Mouse (Mus musculus): ENCODE data around the gene Mark2. TPM values are rescaled to one million over a fixed set of nuclear protein-coding genes. Genes with fewer than 3 reads are reported as not detected.
A peak's percentile ranks its signal among the peaks of the same experiment; 100 is the strongest.
"Not testable (repeated sequence)": the region's sequence is repeated elsewhere in the genome, so short reads cannot be mapped to it uniquely, and the experiment has no call there.

Mark2 gene
- polyA plus RNA-seq, 1 experiment from 2014 or later = 39.6 TPM

DNA sequence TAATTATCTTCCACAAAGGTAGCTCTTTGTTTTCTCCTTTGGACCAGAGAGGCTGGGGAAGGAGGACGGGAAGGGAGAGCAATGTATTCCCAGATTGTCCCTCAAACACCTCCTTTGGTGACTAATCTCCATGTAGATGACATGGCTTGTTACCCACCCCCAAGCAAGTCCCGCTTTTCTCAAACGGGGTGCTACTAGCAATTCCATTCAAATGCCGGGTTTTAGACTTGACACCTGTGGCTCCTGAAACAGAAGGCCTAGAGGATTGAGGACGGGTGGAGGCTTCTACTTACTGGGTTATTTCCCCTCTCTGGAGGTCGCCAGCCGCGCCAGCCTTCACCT is 40.2 kb upstream of the Mark2 start:
- 8% methylated on average over 8 of the region's 8 CpGs for WGBS
- peak overlapping the region; percentile 78 for H3K27ac ChIP-seq (ENCODE audit: low read depth, low read length)
- no peak for TF ChIP-seq CTCF (IDR thresholded peaks at IDR 0.05; ENCODE audit: low read depth)
- no peak for ATAC-seq
- peak overlapping the region; percentile 94 for H3K9ac ChIP-seq (ENCODE audit: low read depth, low read length)
- no peaks in the 10 kb centered on the region for H3K9me3 ChIP-seq (ENCODE audit: control insufficient read depth)
- peak overlapping the region; percentile 75 for H3K4me3 ChIP-seq (ENCODE audit: low read depth, low read length)
- no peaks in the 10 kb centered on the region; the same call in 1 of the 2 replicates for H3K4me1 ChIP-seq (replicated peaks; ENCODE audit: control insufficient read depth, insufficient read depth, low read length)
- H3K36me3 ChIP-seq (ENCODE audit: control insufficient read depth, insufficient read depth) = no peaks in the 10 kb centered on the region
- no peaks in the 10 kb centered on the region for H3K27me3 ChIP-seq (replicated peaks; ENCODE audit: control insufficient read depth, insufficient read depth, low read length)
- H3K4me2 ChIP-seq (replicated peaks; ENCODE audit: low read depth) = peak overlapping the region; percentile 73

DNA sequence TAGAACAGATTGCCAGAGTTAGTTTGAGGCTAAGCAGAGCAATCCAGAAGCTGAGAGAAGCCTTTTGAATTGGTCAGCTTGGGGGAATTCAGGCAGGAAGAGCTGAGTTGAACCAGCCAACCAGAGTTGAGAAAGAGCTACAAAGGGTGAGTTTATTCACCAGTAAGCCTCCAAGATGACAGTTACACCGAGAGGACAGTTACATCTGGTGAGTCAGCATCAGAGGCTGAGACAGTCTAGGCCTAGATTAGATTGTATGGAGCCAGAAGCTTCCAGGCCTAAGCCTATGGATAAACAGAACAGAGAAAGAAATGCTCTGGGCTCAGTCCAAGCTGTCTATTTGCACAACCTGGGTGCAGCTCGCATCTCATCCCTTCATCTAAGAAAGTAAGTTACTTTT is 36.0 kb upstream of the Mark2 start:
- 65% methylated on average over 2 of the region's 2 CpGs for WGBS
- H3K9me3 ChIP-seq (ENCODE audit: control insufficient read depth) = no peaks in the 10 kb centered on the region
- H3K27ac ChIP-seq (ENCODE audit: low read depth, low read length) = no peak overlapping the region
- H3K36me3 ChIP-seq (ENCODE audit: control insufficient read depth, insufficient read depth) = peaks cover 28% of the 10 kb centered on the region
- no peak overlapping the region for H3K4me3 ChIP-seq (ENCODE audit: low read depth, low read length)
- no peaks in the 10 kb centered on the region for H3K27me3 ChIP-seq (replicated peaks; ENCODE audit: control insufficient read depth, insufficient read depth, low read length)
- no peak for ATAC-seq
- no peak overlapping the region for H3K9ac ChIP-seq (ENCODE audit: low read depth, low read length)
- no peaks in the 10 kb centered on the region; the same call in 1 of the 2 replicates for H3K4me1 ChIP-seq (replicated peaks; ENCODE audit: control insufficient read depth, insufficient read depth, low read length)
- no peak for TF ChIP-seq CTCF (IDR thresholded peaks at IDR 0.05; ENCODE audit: low read depth)
- no peak overlapping the region for H3K4me2 ChIP-seq (replicated peaks; ENCODE audit: low read depth)

DNA sequence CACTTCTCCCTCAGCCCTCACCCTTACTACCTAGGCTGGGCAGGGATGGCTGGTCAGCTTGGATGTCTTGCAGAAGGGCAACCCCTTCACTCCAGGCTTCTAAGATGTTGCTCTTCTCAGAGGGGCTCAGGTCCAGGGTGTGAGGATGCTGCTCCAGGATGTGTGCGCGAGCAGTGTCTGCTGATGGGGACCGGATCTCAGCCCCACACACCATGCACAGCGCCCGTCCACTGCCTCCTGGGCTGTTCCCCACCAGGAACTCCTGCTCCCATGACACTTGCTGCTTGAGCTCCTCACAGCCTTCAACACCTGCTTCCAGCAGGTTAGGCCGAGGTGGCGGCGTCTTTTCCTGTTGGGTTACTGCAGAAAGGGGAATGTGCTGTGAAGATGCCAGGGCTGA is 32.8 kb upstream of the Mark2 start:
- Histone ChIP-seq H3K4me3 (ENCODE audit: low read depth, low read length) (no peak overlapping the region), H3K4me1 (replicated peaks; ENCODE audit: control insufficient read depth, insufficient read depth, low read length) (no peaks in the 10 kb centered on the region), H3K9ac (ENCODE audit: low read depth, low read length) (no peak overlapping the region), H3K27ac (ENCODE audit: low read depth, low read length) (no peak overlapping the region), H3K27me3 (replicated peaks; ENCODE audit: control insufficient read depth, insufficient read depth, low read length) (no peaks in the 10 kb centered on the region), H3K4me2 (replicated peaks; ENCODE audit: low read depth) (no peak overlapping the region), H3K9me3 (ENCODE audit: control insufficient read depth) (no peaks in the 10 kb centered on the region), H3K36me3 (ENCODE audit: control insufficient read depth, insufficient read depth) (peaks cover 50% of the 10 kb centered on the region)
- no peak for TF ChIP-seq CTCF (IDR thresholded peaks at IDR 0.05; ENCODE audit: low read depth)
- WGBS = 95% methylated on average over 8 of the region's 8 CpGs
- ATAC-seq = no peak

DNA sequence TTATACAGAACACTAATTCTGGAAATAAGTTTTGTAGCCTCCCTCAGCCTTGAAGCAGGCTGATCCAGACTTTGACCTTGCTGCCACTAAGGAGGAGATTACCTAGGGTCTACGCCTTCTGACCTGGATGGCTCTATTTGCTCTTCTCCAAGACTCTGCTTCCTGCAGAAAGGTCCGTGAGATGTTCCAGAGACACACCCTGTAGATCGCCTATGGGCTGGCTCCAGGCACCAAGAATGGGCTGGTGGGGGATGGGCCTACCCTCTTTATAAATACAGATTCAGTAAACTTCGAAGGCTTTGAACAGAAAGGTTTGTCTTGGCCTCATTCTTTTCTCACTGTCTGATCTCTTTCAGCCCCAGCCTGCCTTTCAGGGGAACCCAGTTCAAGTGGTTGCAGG is 27.8 kb upstream of the Mark2 start:
- H3K4me2 ChIP-seq (replicated peaks; ENCODE audit: low read depth); H3K27me3 ChIP-seq (replicated peaks; ENCODE audit: control insufficient read depth, insufficient read depth, low read length); H3K9ac ChIP-seq (ENCODE audit: low read depth, low read length); H3K9me3 ChIP-seq (ENCODE audit: control insufficient read depth); H3K4me1 ChIP-seq (replicated peaks; ENCODE audit: control insufficient read depth, insufficient read depth, low read length); H3K4me3 ChIP-seq (ENCODE audit: low read depth, low read length): not testable (repeated sequence)
- H3K36me3 ChIP-seq (ENCODE audit: control insufficient read depth, insufficient read depth) = peaks cover 48% of the 10 kb centered on the region
- H3K27ac ChIP-seq (ENCODE audit: low read depth, low read length) = peak overlapping the region; percentile 11; the same call in 1 of the 2 replicates
- WGBS = 38% methylated on average over 4 of the region's 4 CpGs
- ATAC-seq = peak; percentile 25; the same call in 1 of the 2 replicates

DNA sequence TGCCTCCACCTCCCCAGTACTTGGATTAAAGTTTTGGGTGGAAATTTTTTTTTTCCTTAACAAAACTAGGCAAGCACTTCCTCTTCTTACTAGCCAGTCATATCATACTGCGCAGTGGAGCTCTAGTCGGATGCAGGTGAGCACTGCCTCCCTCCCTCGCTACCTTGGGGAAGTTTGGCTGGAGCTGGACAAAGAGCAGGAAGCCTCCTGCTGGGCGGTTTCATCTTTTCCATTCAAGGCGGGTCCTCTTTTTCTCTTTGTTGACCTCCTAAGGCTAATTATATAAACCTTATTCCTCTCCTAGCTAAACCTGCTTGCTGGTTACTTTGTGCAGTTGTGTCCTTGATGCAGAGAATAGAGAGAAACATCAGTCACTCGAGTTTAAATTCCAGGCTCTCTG is 12.0 kb upstream of the Mark2 start:
- Histone ChIP-seq H3K27me3 (replicated peaks; ENCODE audit: control insufficient read depth, insufficient read depth, low read length) (no peaks in the 10 kb centered on the region), H3K4me1 (replicated peaks; ENCODE audit: control insufficient read depth, insufficient read depth, low read length) (no peaks in the 10 kb centered on the region), H3K36me3 (ENCODE audit: control insufficient read depth, insufficient read depth) (peaks cover 9% of the 10 kb centered on the region; the same call in 1 of the 2 replicates), H3K27ac (ENCODE audit: low read depth, low read length) (no peak overlapping the region), H3K9ac (ENCODE audit: low read depth, low read length) (no peak overlapping the region), H3K4me2 (replicated peaks; ENCODE audit: low read depth) (no peak overlapping the region), H3K9me3 (ENCODE audit: control insufficient read depth) (no peaks in the 10 kb centered on the region), H3K4me3 (ENCODE audit: low read depth, low read length) (no peak overlapping the region)
- no peak for ATAC-seq
- 54% methylated on average over 6 of the region's 6 CpGs for WGBS
- no peak for TF ChIP-seq CTCF (IDR thresholded peaks at IDR 0.05; ENCODE audit: low read depth)

DNA sequence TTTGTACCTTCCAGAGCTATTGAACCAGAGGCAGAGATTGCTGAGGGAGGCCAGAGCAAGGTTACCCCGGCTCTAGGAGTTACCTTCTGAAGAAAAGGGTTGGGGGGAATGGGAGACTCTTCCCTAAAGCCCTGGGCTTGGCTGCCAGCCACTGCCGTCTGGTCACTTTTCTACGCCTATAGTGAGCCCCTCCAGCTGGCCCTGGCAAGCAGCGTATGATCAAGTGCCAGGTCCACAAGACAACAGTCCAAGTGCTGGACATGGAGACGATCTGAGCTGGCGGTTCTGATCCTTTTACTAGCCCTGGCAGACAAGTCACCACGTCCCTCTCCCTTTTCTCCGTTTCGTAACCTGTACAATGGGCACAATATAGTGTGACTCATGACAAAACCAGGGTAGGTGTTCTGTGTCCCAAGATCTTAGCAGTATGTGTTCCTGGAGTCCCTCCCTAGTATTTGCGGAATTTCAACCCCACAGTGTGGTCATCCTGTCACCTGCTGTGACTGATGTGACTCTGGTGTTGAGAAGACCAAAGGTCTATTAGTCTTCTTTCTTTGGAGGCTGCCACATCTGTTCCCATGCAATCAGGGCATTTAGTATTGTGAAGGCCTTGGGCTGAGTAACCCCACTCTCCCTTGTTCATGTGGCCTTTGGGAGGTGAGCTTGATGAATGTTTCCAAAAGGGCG is 11.3 kb upstream of the Mark2 start:
- no peak for ATAC-seq
- WGBS = 78% methylated on average over 11 of the region's 11 CpGs
- H3K27me3 ChIP-seq (replicated peaks; ENCODE audit: control insufficient read depth, insufficient read depth, low read length) = no peaks in the 10 kb centered on the region

More for the DNA sequence above, 11.3 kb upstream of the Mark2 start:
- Histone ChIP-seq H3K27ac (ENCODE audit: low read depth, low read length) (no peak overlapping the region), H3K4me2 (replicated peaks; ENCODE audit: low read depth) (no peak overlapping the region), H3K9me3 (ENCODE audit: control insufficient read depth) (no peaks in the 10 kb centered on the region), H3K4me3 (ENCODE audit: low read depth, low read length) (no peak overlapping the region), H3K9ac (ENCODE audit: low read depth, low read length) (no peak overlapping the region), H3K4me1 (replicated peaks; ENCODE audit: control insufficient read depth, insufficient read depth, low read length) (no peaks in the 10 kb centered on the region), H3K36me3 (ENCODE audit: control insufficient read depth, insufficient read depth) (peaks cover 3% of the 10 kb centered on the region; the same call in 1 of the 2 replicates)
- no peak for TF ChIP-seq CTCF (IDR thresholded peaks at IDR 0.05; ENCODE audit: low read depth)

All from intestine, postnatal 0 days (tissue).